Mouse (Mus musculus): ENCODE results near the gene Gmpr2. TPM values are rescaled to one million over a fixed set of nuclear protein-coding genes. Genes with fewer than 3 reads are reported as not detected.

Gmpr2 gene
- polyA plus RNA-seq, 1 experiment from 2014 or later, result 53.3 TPM

DNA sequence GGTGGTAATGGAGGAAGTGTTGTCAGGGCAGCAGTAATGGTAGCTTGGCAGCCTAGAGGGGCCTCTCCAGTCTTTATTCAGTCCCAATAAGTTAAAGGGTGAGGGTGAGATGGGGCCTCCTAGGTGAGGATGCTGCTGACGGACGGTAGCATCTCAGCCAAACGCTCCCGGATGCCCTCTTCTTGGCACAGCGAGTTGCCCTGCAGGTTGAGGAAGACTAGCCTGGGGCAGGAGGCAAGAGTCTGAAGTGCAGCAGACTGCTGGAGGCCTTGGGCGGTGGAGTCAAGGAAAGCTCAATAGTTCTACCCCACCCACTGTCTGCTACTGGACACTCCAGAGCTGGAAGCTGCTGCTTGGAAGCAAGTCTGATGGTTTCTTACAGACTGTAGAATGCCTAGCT lies 44.5 kb downstream of the Gmpr2 start:
- no peak overlapping the region for H3K4me3 ChIP-seq (replicated peaks)
- peaks cover 23% of the 10 kb centered on the region for H3K27me3 ChIP-seq
- H3K36me3 ChIP-seq, result peaks cover 43% of the 10 kb centered on the region
- ATAC-seq, result no peak
- no peak overlapping the region for H3K9ac ChIP-seq (replicated peaks)
- no peak overlapping the region for H3K27ac ChIP-seq
- peaks cover 9% of the 10 kb centered on the region for H3K4me1 ChIP-seq (replicated peaks)
- H3K9me3 ChIP-seq, result no peaks in the 10 kb centered on the region
- no peak overlapping the region for H3K4me2 ChIP-seq (replicated peaks)
- 91% methylated on average over 6 of the region's 6 CpGs for WGBS

DNA sequence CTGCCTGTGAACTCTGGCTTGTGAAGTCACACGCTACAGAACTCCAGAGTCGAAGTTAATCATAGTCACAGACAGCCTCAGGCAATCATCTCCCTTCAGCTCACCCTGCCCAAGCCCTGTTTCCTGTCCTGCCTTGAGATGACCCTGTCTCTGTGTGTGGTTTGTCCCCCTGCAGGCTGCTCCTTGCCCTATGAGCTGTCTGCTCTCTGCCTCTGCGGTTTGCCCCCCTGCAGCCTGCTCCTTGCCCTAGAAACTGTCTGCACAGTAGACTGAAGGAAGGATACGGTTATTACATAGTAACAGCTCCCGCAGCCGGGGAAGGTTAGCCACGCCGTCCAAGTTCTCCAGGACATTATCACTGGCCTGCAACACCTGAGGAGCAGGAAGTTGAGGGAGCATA lies 45.1 kb downstream of the Gmpr2 start:
- H3K4me2 ChIP-seq (replicated peaks), result no peak overlapping the region
- no peak overlapping the region for H3K27ac ChIP-seq
- no peaks in the 10 kb centered on the region for H3K9me3 ChIP-seq
- H3K9ac ChIP-seq (replicated peaks), result no peak overlapping the region
- no peak for ATAC-seq
- 92% methylated on average over 8 of the region's 8 CpGs for WGBS
- H3K4me3 ChIP-seq (replicated peaks), result no peak overlapping the region
- peaks cover 19% of the 10 kb centered on the region for H3K27me3 ChIP-seq
- H3K4me1 ChIP-seq (replicated peaks), result peaks cover 12% of the 10 kb centered on the region
- H3K36me3 ChIP-seq, result peaks cover 43% of the 10 kb centered on the region

DNA sequence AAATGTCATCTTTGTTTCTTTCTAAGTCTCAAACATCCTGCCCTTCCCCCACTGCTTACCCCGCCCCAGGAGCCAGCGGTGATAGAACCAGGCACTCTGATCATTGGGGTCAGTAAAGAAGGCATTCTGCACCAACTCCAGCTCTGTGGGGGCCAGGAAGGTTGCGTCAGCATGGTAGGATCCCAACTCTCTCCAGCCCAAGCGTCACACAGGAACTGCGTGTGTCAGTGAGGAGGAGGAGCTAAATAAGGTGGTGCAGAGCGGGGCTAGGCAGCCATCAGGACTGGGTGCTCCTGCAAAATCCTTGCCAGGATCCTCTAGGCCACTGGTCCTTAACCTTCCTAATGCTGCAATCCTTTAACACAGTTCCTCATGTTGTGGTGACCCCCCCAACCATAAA lies 48.0 kb downstream of the Gmpr2 start:
- H3K4me1 ChIP-seq (replicated peaks), result peaks cover 17% of the 10 kb centered on the region
- no peak for ATAC-seq
- H3K9ac ChIP-seq (replicated peaks), result no peak overlapping the region
- no peak overlapping the region for H3K4me3 ChIP-seq (replicated peaks)
- H3K36me3 ChIP-seq, result peaks cover 43% of the 10 kb centered on the region
- H3K4me2 ChIP-seq (replicated peaks), result no peak overlapping the region
- 91% methylated on average over 6 of the region's 6 CpGs for WGBS
- H3K27ac ChIP-seq, result no peak overlapping the region
- no peaks in the 10 kb centered on the region for H3K9me3 ChIP-seq
- no peaks in the 10 kb centered on the region for H3K27me3 ChIP-seq

- H3K9me3 ChIP-seq, result no peaks in the 10 kb centered on the region
- no peak overlapping the region for H3K27ac ChIP-seq
- peaks cover 17% of the 10 kb centered on the region for H3K4me1 ChIP-seq (replicated peaks)
- WGBS, result 90% methylated on average over 12 of the region's 12 CpGs
- H3K4me3 ChIP-seq (replicated peaks), result peak overlapping the region; percentile 75; the same call in 1 of the 2 replicates
- ATAC-seq, result no peak
- H3K9ac ChIP-seq (replicated peaks), result 0 out of 2 replicates have a peak overlapping the region, but pooled peaks have one; percentile 10
- no peaks in the 10 kb centered on the region for H3K27me3 ChIP-seq
- peaks cover 43% of the 10 kb centered on the region for H3K36me3 ChIP-seq
- H3K4me2 ChIP-seq (replicated peaks), result peak overlapping the region; percentile 65; the same call in 1 of the 2 replicates
These were observed 48.9 kb downstream of the Gmpr2 start for GRCm38 (mm10) chr14:55720666-55721065.

- no peak overlapping the region for H3K27ac ChIP-seq
- peaks cover 17% of the 10 kb centered on the region for H3K4me1 ChIP-seq (replicated peaks)
- H3K4me3 ChIP-seq (replicated peaks), result peak overlapping the region; percentile 75
- 72% methylated on average over 6 of the region's 6 CpGs for WGBS
- no peaks in the 10 kb centered on the region for H3K27me3 ChIP-seq
- H3K9me3 ChIP-seq, result no peaks in the 10 kb centered on the region
- ATAC-seq, result no peak
- peak overlapping the region; percentile 65 for H3K4me2 ChIP-seq (replicated peaks)
- H3K36me3 ChIP-seq, result peaks cover 41% of the 10 kb centered on the region
- H3K9ac ChIP-seq (replicated peaks), result peak overlapping the region; percentile 80
These were observed 49.3 kb downstream of the Gmpr2 start for GRCm38 (mm10) chr14:55721076-55721475.

DNA sequence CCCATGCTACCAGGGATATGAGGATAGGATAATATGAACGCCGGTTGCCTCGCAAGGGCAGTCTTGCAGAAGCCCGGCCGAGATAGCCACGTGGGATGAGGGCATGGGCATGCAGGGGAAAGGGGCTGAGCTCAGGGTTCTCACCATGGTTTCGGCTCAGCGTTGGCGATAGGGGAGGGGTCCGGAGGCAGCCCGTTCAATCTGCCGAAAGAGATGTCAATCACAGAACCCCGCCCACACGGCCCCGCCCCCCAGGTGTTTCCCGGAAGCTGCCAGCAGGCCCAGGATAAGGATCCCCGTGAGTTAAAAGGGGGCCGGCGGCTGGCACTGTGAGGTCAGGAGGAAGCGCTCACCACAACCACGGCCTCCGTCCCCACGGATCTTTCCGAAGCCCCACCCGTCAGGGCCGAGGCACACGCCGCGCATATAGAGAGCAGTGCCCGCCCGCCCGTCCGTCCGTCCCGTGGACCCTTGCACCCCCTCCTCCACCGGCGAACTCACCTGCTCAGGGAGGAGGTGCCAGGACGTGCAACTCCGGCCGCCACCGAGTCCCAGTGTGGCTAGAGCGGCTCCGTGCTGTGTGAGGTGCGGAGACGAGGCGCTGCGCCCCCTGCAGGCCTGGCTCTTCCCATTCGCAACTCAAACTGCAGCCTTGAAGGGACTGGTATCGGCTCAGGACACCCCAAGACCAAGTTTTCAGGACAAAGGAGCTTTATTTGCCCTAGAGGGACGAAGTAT lies 50.1 kb downstream of the Gmpr2 start, which contains the start of gene Rabggta:
TSS of gene Rabggta (minus strand) at position 564 of the 738 bp plus-strand sequence.
- peak; percentile 98 for ATAC-seq
- under 1% methylated on average over 50 of the region's 50 CpGs for WGBS
- peak within 1 kb of the TSS; percentile 65 for H3K4me2 ChIP-seq (replicated peaks)
- peak within 1 kb of the TSS; percentile 80 for H3K9ac ChIP-seq (replicated peaks)
- no peaks in the 10 kb centered on the region for H3K27me3 ChIP-seq
- peak within 1 kb of the TSS; percentile 75 for H3K4me3 ChIP-seq (replicated peaks)
- peak within 1 kb of the TSS; percentile 83 for H3K27ac ChIP-seq
- H3K9me3 ChIP-seq, result no peaks in the 10 kb centered on the region
- peaks cover 17% of the 10 kb centered on the region for H3K4me1 ChIP-seq (replicated peaks)
- peaks cover 33% of the 10 kb centered on the region for H3K36me3 ChIP-seq

GRCm38 (mm10) chr14:55722438-55722945 lies 50.8 kb downstream of the Gmpr2 start:
- Histone ChIP-seq H3K9ac (replicated peaks) (peak overlapping the region; percentile 80), H3K4me2 (replicated peaks) (peak overlapping the region; percentile 65), H3K27ac (peak overlapping the region; percentile 83), H3K9me3 (no peaks in the 10 kb centered on the region), H3K27me3 (no peaks in the 10 kb centered on the region), H3K4me1 (replicated peaks) (peaks cover 17% of the 10 kb centered on the region), H3K36me3 (peaks cover 27% of the 10 kb centered on the region), H3K4me3 (replicated peaks) (peak overlapping the region; percentile 75)
- WGBS, result 46% methylated on average over 8 of the region's 8 CpGs
- ATAC-seq, result no peak; the same call in 1 of the 2 replicates

- Histone ChIP-seq H3K9me3 (no peaks in the 10 kb centered on the region), H3K4me3 (replicated peaks) (no peak overlapping the region), H3K27ac (no peak overlapping the region), H3K36me3 (peaks cover 18% of the 10 kb centered on the region), H3K9ac (replicated peaks) (no peak overlapping the region), H3K27me3 (no peaks in the 10 kb centered on the region), H3K4me1 (replicated peaks) (peaks cover 17% of the 10 kb centered on the region), H3K4me2 (replicated peaks) (no peak overlapping the region)
- no peak for ATAC-seq
- WGBS, result 92% methylated on average over 7 of the region's 7 CpGs
These were observed 51.7 kb downstream of the Gmpr2 start for GRCm38 (mm10) chr14:55723433-55723832.

DNA sequence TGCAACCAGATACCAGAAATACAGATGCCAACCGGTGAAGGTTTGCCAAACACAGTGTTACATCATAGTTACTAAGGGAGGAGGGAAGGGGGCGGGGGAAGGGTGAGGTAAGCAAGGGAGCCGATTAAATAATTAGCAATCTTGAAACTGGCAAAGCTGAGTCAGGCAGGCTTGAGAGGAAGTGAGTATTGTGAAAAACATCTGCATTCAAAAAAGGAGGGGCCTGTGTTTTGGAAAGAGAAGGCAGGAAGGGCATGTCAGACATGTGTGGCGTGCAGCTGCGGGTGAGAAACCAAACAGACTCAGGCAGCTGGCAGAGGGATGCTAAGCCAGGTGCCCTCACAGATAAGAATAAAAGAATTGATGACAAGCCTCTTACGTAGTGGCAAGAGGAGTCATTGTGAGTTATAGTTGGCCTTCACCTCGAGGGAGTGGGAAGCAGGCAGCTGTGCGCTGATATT lies 52.7 kb downstream of the Gmpr2 start:
- no peak overlapping the region for H3K9ac ChIP-seq (replicated peaks)
- ATAC-seq, result no peak
- H3K4me3 ChIP-seq (replicated peaks), result no peak overlapping the region
- H3K4me1 ChIP-seq (replicated peaks), result peaks cover 17% of the 10 kb centered on the region
- no peaks in the 10 kb centered on the region for H3K9me3 ChIP-seq
- peaks cover 8% of the 10 kb centered on the region; the same call in 1 of the 2 replicates for H3K36me3 ChIP-seq
- no peaks in the 10 kb centered on the region for H3K27me3 ChIP-seq
- WGBS, result 65% methylated on average over 8 of the region's 8 CpGs
- H3K4me2 ChIP-seq (replicated peaks), result no peak overlapping the region
- H3K27ac ChIP-seq, result no peak overlapping the region

DNA sequence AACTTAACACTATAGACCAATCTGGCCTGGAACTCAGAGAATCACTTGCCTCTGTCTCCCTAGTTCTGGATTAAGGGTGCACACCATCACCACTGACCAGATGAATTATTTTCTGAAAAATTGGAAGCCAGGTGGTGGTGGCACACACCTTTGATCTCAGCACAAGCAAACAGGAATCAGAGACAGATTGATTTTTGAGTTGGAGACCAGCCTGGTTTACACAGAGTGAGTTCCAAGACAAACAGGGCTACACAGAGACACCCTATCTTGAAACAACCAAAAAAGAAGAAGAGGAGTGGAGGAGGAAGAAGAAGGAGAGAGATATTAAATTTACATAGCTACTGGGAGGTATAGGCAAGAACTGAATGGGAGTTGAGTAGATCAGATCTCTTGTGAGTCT lies 54.5 kb downstream of the Gmpr2 start:
- no peak overlapping the region for H3K4me3 ChIP-seq (replicated peaks)
- H3K9ac ChIP-seq (replicated peaks), result no peak overlapping the region
- no peaks in the 10 kb centered on the region for H3K9me3 ChIP-seq
- H3K27ac ChIP-seq, result no peak overlapping the region
- H3K4me1 ChIP-seq (replicated peaks), result peaks cover 8% of the 10 kb centered on the region
- no peak overlapping the region for H3K4me2 ChIP-seq (replicated peaks)
- H3K36me3 ChIP-seq, result no peaks in the 10 kb centered on the region
- 0 out of 2 replicates have a peak, but pooled peaks cover 3% of the 10 kb centered on the region for H3K27me3 ChIP-seq
- ATAC-seq, result no peak

GRCm38 (mm10) chr14:55727889-55728685 lies 56.3 kb downstream of the Gmpr2 start:
- H3K4me1 ChIP-seq (replicated peaks), result no peaks in the 10 kb centered on the region
- H3K4me3 ChIP-seq (replicated peaks), result no peak overlapping the region
- H3K9me3 ChIP-seq, result no peaks in the 10 kb centered on the region
- no peaks in the 10 kb centered on the region for H3K36me3 ChIP-seq
- 81% methylated on average over 8 of the region's 8 CpGs for WGBS
- no peak overlapping the region for H3K27ac ChIP-seq
- ATAC-seq, result no peak
- H3K4me2 ChIP-seq (replicated peaks), result no peak overlapping the region
- 0 out of 2 replicates have a peak, but pooled peaks cover 3% of the 10 kb centered on the region for H3K27me3 ChIP-seq
- no peak overlapping the region for H3K9ac ChIP-seq (replicated peaks)
